Mouse (Mus musculus): ENCODE measurements around the gene Kctd5.

DNA sequence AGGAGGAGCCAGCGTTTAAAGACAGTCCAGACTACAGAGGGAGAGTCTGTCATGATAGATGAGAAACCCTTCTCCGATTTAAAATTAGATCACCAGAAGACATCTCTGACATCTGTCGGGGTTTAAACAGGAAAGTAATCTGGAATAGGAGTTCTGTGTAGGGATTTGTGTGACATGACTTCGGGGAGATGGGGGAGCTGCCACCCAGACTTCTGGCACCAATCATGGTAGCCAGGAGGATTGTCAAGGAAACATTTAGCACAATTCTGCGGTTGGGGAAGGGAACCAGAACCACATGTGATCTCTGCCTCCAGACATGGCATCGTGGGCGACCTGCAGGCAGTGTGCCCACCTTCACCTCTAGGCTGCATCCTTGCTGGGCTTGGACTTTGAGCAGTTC is 43.8 kb downstream of the Kctd5 start:
- TF ChIP-seq CTCF (IDR thresholded peaks at IDR 0.05; ENCODE audit: low read depth, low read length), result no peak
- TF ChIP-seq POLR2A (IDR thresholded peaks at IDR 0.05; ENCODE audit: borderline replicate concordance, low read depth, low read length), result no peak

All from bone marrow macrophage, adult 2 months (primary cell).